Mouse (Mus musculus): ENCODE data around the gene Mcm3ap.

DNA sequence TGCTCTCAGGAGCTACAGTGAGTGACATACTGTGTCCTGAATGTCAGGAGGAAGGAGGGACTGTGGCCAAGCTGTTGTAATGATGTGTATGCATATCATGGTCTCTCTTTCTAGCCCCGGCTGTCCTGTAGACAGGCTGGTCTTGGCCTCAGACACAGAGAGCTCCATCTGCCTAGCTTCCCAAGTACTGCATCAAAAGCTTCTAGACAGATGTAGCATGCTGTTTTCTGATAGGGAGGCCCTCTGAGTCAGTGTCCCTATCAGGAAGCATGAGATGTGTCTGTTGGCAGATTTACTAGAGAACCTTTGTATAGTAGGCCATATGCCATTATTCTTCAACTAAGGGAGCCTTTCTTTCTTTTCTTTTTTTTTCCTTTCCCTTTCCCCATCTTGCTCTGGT lies 24.8 kb downstream of the Mcm3ap start:
- no peak for TF ChIP-seq EP300 (IDR thresholded peaks at IDR 0.05; ENCODE audit: low read depth)
- TF ChIP-seq CTCF (IDR thresholded peaks at IDR 0.05; ENCODE audit: low read depth): peak; percentile 39; the same call in 1 of the 2 replicates

Measured in liver, embryonic 14.5 days (tissue).